Mouse (Mus musculus) ovary, adult 18-20 months (tissue): Measurements from ENCODE around the gene Ets2.
A peak's percentile ranks its signal among the peaks of the same experiment; 100 is the strongest.

Experiments used
- DNase-seq: peaks from one replicate; pipeline ENCODE4 v3.0.0; 2022; ENCODE audit warnings: low spot score, mixed read lengths

Ets2 gene

DNA sequence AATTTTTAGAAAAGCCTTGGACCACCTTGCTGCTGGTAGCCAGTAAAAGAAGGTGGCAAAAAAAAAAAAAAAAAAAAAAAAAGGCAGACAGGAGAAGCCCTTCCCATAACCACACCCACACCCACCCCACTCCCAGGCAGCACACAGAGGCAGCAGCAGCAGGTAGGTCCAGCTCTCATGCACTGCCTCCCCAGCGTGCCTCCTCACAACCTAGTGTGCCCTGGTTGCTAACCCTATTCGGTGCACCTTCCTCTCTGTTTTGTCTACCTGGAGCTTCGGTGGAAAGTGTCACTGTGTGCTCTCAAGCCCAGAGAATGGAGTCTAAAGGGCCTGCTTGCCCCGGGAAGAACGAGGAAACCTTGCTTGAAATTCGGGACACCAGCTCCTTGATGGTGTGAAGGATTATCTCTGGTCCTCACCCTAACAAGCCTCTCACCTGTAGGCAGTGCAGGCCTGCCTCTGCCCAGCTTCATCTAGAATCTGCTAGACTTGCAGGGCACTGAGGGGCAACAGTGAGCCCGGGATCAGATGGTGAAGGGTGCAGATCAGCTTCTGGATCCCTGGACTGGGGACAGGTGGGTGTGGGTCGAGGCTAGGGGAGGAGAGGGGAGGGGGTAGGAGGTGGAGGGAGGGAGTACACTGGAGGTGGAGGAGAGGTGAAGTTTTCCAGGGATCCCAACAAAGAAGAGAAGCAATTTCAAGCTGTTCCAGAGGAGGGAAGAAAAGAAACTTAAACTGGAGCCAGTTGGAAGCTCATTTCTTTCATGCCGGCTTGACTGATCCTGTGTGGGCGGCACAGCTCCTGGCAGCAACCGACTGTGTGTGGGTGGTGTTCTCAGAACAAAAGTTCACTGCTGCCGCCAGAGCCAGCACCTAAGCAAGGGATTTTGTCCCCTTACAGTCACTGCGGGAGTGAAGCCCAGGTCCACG, 67.5 kb downstream of the Ets2 start:
- DNase-seq = peak; percentile 68

DNA sequence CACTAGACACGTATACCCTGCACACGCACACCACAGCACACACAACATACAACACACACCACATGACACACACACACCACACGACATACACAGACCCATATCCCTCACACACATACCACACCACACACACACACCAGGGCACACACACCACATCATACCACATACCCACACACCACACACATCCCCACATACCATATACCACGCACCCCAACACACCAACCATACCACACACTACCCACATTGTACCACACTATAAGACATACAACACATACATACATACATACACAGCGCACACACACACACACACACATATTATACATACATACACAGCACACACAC, 68.1 kb downstream of the Ets2 start:
- no peak for DNase-seq

DNA sequence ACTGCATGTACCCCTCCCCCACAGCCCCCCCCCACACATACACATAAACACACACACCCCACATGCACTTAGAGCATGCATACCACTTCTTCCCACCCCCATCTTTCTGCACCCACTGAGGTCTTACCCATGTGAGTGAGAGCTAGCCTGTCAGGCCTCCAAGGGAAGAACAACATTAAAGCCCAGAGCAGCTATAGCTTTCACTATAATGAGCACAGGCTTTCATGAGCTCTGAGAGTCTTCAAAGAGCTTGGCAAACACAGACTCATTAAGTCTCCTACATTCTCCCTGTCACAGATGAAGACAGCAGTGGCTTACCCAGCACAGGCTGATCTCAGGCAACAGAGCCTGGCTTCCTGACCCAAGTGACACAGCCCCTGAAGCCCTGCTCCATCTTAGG, 68.5 kb downstream of the Ets2 start:
- no peak for DNase-seq
